Mouse (Mus musculus) lung, adult 18-20 months (tissue): ENCODE measurements at regions not wholly inside any gene's neighbourhood (a gene's known extent, or its start where the extent isn't known, plus 50 kb on each side); places are given as distances from the start of the nearest gene placed in this dataset.

Experiments used
- DNase-seq, 2 experiments: peaks; one replicate each; pipeline ENCODE4 v3.0.0; 2022; ENCODE audit warnings: mixed read lengths in 2 of 2

- no peak for DNase-seq
Observed at GRCm38 (mm10) chr11:114127426-114127825, 60.6 kb upstream of the Sdk2 start.

DNA sequence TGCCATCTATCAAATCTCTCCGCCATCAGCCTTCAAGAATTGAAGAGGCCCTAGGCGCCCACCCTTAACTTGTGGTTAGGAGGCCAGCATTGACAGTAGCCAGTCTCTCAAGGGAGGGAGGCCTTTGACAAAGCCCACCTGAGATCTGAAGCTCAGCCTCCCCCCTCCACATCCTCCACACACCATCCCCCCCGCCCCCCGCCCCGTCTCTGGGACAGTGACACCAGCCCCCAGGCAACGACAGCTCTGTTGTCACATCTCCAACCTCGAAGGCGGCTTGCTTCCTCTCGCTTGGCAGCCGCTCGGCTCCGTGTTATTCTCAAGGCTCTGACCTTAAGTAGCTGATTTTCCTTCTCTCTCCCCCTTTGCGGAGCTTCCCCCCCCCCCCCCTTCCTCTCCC, 55.3 kb upstream of the Sdk2 start:
- no peak for DNase-seq

DNA sequence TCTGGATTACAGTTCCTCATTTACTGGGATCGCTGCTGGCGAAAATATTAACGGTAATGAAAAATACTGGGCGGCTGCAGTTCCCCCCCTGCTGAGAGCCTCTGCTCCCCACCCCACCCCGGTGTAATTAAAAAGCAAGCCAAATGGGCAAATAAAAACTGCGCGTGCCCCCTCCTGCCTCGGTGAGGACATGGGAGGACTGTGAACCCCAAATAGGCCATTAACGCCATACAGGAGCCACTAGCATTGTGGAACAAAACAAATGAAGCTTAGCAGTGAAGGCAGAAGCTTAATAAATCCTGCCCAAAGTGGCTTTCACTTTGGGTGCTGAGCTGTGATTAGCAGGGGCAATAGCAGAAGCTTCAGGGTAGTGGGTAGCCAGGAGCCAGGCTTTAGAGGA, 52.3 kb upstream of the Sdk2 start:
- no peak for DNase-seq
